14 mouse cellular contexts compared by ENCODE assay signal in genomic region chr12:70830982-70831566, GRCm38 (mm10). TPM values are rescaled to one million over a fixed set of nuclear protein-coding genes. Genes with fewer than 3 reads are reported as not detected.
A peak's percentile ranks its signal among the peaks of the same experiment; 100 is the strongest.
DNase-seq lines count a peak whose midpoint lies in the region; ATAC-seq lines count a peak whose summit lies in the region.
"Had no signal": no experiment of that assay in that cellular context is flagged by ENCODE, and none has a peak within 500 bp of the region (broad histone marks: within the 10 kb centered on the region; RNA-seq: fewer than 3 reads in every experiment).

No protein-coding gene starts in this region.

- DNase-seq in adrenal gland, adult 2 months: peak; percentile 25
- no peak for DNase-seq in adrenal gland, postnatal 10 days
- DNase-seq in kidney, postnatal 14 days: no peak
- peak; percentile 80 for DNase-seq in fibroblast of lung, adult 2 months (ENCODE audit: low read depth)
- no peak for DNase-seq in left cerebral cortex, adult 18-20 months (ENCODE audit: low spot score in 2 of 2)
- DNase-seq in thymus, adult 18-20 months: no peak
- DNase-seq: B cell, adult 2 months; kidney, postnatal 25 days; thymus, postnatal 36 days had no signal

- WGBS in kidney, embryonic 14.5 days: 56% methylated on average over 9 of the region's 9 CpGs

- no peak overlapping the region for H3K9ac ChIP-seq in kidney, embryonic 14.5 days (ENCODE audit: low read depth, low read length)
- H3K9ac ChIP-seq: embryonic facial prominence, embryonic 15.5 days; hindbrain, embryonic 15.5 days had no signal

- ATAC-seq in kidney, embryonic 14.5 days (ENCODE audit: low FRiP score, low TSS enrichment): 0 out of 2 replicates have a peak, but pooled peaks have one; percentile 15
- ATAC-seq in megakaryocyte progenitor cell, adult 5-6 weeks (replicated peaks; ENCODE audit: poor library complexity): peak; percentile 47
- ATAC-seq: lung, postnatal 0 days had no signal

- H3K4me1 ChIP-seq in kidney, embryonic 14.5 days (ENCODE audit: control insufficient read depth, insufficient read depth, low read length): peaks cover 13% of the 10 kb centered on the region

- H3K27me3 ChIP-seq in kidney, embryonic 14.5 days (ENCODE audit: control insufficient read depth, insufficient read depth, low read length): no peaks in the 10 kb centered on the region
- H3K27me3 ChIP-seq: embryonic facial prominence, embryonic 15.5 days; hindbrain, embryonic 15.5 days had no signal

- H3K36me3 ChIP-seq in kidney, embryonic 14.5 days (ENCODE audit: control insufficient read depth, insufficient read depth, low read length): no peaks in the 10 kb centered on the region
- H3K36me3 ChIP-seq: embryonic facial prominence, embryonic 15.5 days; hindbrain, embryonic 15.5 days had no signal

- H3K9me3 ChIP-seq in kidney, embryonic 14.5 days (ENCODE audit: control insufficient read depth, low read length): no peaks in the 10 kb centered on the region
- H3K9me3 ChIP-seq: embryonic facial prominence, embryonic 15.5 days; hindbrain, embryonic 15.5 days had no signal

- H3K27ac ChIP-seq in kidney, embryonic 14.5 days (ENCODE audit: low read depth, low read length): no peak overlapping the region
- H3K27ac ChIP-seq: embryonic facial prominence, embryonic 15.5 days; hindbrain, embryonic 15.5 days had no signal

- no peak overlapping the region for H3K4me3 ChIP-seq in kidney, embryonic 14.5 days (ENCODE audit: low read length)
- H3K4me3 ChIP-seq: embryonic facial prominence, embryonic 15.5 days; hindbrain, embryonic 15.5 days had no signal

- no peak overlapping the region for H3K4me2 ChIP-seq in kidney, embryonic 14.5 days (replicated peaks; ENCODE audit: low read depth, low read length)
- H3K4me2 ChIP-seq: embryonic facial prominence, embryonic 15.5 days; hindbrain, embryonic 15.5 days had no signal

RNA-seq across cellular contexts. Expression of gene Frmd6, which starts 5.8 kb away (rescaled TPM):
- total RNA-seq in adrenal gland, adult 2 months (2021): 10 to 100 TPM; 55.3 to 72.0 TPM
- polyA plus RNA-seq in adrenal gland, adult 2 months (2012; rRNA removed): 15.3 and 16.3 TPM in 2 replicates
- total RNA-seq in adrenal gland, postnatal 10 days (2021): 10 to 100 TPM; 32.0 to 38.6 TPM
- 10.8 and 17.4 TPM in 2 replicates for polyA plus RNA-seq in kidney, embryonic 14.5 days (2014; fragmentation: Nextera tagmentation; extraction: Ambion mirVana)
- 4.8 and 8.8 TPM in 2 replicates for total RNA-seq in megakaryocyte progenitor cell, adult 5-6 weeks (2015)
- 3.9 and 7.4 TPM in 2 replicates for total RNA-seq in megakaryocyte progenitor cell, adult 5-6 weeks (2017)
- total RNA-seq in left cerebral cortex, adult 18-20 months (2021): 10 to 100 TPM; 54.6 to 58.1 TPM

Comparison
In these comparisons a context has a peak if more than half of its experiments do, and no peak if none do; other contexts are left out.
1. DNase-seq: peak in adrenal gland, adult 2 months (single experiment) and fibroblast of lung, adult 2 months (single experiment); none in adrenal gland, postnatal 10 days (single experiment), kidney, postnatal 14 days (single experiment), left cerebral cortex, adult 18-20 months (0 of 2) and thymus, adult 18-20 months (0 of 2).